Mouse (Mus musculus) erythroblast, embryonic 14.5 days (primary cell): Measurements from ENCODE around the gene Gtf3c2. TPM values are rescaled to one million over a fixed set of nuclear protein-coding genes. Genes with fewer than 3 reads are reported as not detected.

Experiments
- H3K27me3 ChIP-seq: 2 replicates; pipeline ENCODE4 v1.6.1; 2012; ENCODE audit warnings: inconsistent platforms; ENCODE audit not compliant: control insufficient read depth
- H3K36me3 ChIP-seq: 2 replicates; pipeline ENCODE4 v1.6.1; 2012; ENCODE audit warnings: mild to moderate bottlenecking, inconsistent platforms; ENCODE audit not compliant: control insufficient read depth
- H3K4me1 ChIP-seq: 2 replicates; pipeline ENCODE4 v1.6.1; 2012; ENCODE audit warnings: inconsistent platforms; ENCODE audit not compliant: control insufficient read depth
- H3K4me3 ChIP-seq: replicated peaks from 2 replicates; pipeline ENCODE3; 2012; ENCODE audit warnings: moderate library complexity, mild to moderate bottlenecking, inconsistent platforms
- H3K9me3 ChIP-seq: 2 replicates; pipeline ENCODE4 v1.6.1; 2012; ENCODE audit warnings: low read length, inconsistent platforms, mixed read lengths; ENCODE audit not compliant: control insufficient read depth
- GATA1 ChIP-seq: IDR thresholded peaks from 2 replicates; pipeline ENCODE4 v1.6.1; 2012; ENCODE audit warnings: low read length, inconsistent platforms, mixed read lengths
- TAL1 ChIP-seq: IDR thresholded peaks from 3 replicates; pipeline ENCODE4 v1.6.1; 2012; ENCODE audit warnings: low read length, inconsistent platforms, mixed read lengths
- polyA plus RNA-seq: library from polyadenylated mRNA; stranded (reverse); fragments of >175 nt; gene quantifications from 2 replicates; pipeline ENCODE4 v1.2.3, GENCODE M21; 2012

Gtf3c2 gene
- polyA plus RNA-seq, 1 experiment = 4.0 TPM

DNA sequence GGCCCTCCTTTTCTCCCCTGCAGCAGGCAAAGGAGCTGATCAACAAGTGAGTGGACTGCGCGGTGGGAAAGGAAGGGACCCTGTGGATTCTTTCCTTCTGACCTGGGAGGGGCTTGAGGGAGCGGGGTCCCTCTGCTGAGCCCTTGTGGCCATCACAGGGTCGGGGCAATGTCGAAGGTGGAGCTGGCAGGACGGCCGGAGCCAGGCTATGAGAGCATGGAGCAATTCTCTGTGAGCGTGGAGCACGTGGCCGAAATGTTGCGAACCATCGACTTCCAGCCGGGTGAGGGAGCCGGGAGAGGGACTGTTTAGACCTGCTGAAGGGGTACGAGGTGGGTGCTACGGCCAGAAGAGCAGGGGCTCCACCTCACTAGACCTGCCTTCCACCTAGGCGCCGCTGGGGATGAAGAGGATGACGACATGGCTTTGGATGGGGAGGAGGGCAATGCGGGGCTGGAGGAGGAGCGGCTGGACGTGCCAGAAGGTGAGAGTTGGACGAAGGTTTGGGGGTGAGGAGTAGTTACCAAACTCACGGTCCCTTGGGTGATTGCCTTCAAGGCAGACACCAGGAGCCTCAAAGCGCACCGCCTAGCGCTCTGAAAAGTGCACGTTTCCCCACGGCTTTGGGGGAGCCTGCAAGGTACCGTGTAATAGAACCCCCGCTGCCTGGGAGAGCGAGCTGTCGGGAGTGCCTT is 43.1 kb downstream of the Gtf3c2 start:
- Histone ChIP-seq H3K27me3 (peaks cover 69% of the 10 kb centered on the region), H3K9me3 (peaks cover 9% of the 10 kb centered on the region; the same call in 1 of the 2 replicates), H3K4me3 (no peak overlapping the region), H3K36me3 (peaks cover 7% of the 10 kb centered on the region), H3K4me1 (peaks cover 3% of the 10 kb centered on the region; the same call in 1 of the 2 replicates)
- TF ChIP-seq GATA1 (no peak), TAL1 (no peak)

DNA sequence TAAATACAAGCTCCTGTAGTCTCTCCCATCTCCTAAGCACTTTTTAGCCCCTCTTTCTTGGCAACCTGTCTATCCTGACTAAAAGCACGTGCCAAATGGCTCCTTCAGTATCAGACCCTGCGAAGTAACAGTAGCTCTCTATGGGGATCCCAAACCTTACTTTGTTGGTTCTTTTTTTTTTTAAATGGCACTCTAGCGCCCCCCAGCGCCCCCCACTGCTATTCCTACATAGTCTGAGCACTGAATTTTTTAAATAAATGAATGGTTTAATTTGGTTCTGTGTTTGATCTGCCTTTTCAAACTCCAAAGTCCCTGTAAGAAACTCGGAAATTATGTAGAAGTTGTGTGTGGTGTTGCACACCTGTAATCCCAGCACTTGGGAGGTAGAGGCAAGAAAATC is 53.9 kb downstream of the Gtf3c2 start:
- no peak for TF ChIP-seq GATA1
- TF ChIP-seq TAL1 = no peak
- no peaks in the 10 kb centered on the region for H3K4me1 ChIP-seq
- no peaks in the 10 kb centered on the region for H3K9me3 ChIP-seq
- H3K36me3 ChIP-seq = no peaks in the 10 kb centered on the region
- H3K4me3 ChIP-seq = no peak overlapping the region
- peaks cover 11% of the 10 kb centered on the region for H3K27me3 ChIP-seq

DNA sequence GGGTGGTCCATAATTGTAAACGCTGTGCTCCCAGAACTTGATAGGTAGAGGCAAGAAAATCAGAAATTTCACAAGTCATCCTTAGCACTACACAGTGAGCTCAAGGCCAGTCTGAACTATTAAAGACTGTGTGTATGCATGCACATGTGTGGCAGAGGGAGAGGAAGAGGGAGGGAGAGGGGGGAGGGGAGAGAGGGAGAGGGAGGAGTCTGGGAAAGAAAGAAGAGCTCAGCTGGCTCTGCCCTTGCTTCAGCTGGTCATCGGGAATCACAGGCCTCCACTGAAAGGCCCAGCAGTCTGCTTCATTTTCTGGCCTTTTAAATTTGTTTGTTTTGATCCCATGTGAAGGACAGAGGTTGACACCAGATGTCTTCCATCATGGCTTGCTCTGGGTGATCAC is 56.5 kb downstream of the Gtf3c2 start:
- no peak for TF ChIP-seq TAL1
- no peak for TF ChIP-seq GATA1
- H3K9me3 ChIP-seq = no peaks in the 10 kb centered on the region
- H3K27me3 ChIP-seq = peaks cover 2% of the 10 kb centered on the region; the same call in 1 of the 2 replicates
- H3K4me3 ChIP-seq = no peak overlapping the region
- no peaks in the 10 kb centered on the region for H3K4me1 ChIP-seq
- no peaks in the 10 kb centered on the region for H3K36me3 ChIP-seq

DNA sequence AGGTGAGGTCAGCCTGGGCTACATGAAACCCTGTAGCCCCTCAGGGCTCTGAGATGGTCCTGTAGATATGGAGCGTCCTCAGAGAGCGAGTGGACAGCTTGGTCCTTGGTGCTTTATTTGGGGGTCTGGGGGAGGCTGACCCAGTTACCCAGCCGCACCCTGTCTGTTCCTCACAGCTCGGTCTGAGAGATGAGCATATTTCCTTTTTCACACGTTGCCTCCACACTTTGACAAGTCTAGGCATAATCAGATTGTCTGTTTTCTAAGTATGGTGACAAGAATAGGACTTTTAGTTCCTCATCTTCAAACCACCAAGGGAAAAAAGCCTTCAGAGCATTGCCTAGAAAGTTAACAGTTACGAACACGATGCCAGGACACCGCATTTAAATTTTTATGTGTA is 58.8 kb downstream of the Gtf3c2 start:
- TF ChIP-seq GATA1 (no peak), TAL1 (no peak)
- peaks cover 8% of the 10 kb centered on the region for H3K27me3 ChIP-seq
- no peaks in the 10 kb centered on the region for H3K4me1 ChIP-seq

DNA sequence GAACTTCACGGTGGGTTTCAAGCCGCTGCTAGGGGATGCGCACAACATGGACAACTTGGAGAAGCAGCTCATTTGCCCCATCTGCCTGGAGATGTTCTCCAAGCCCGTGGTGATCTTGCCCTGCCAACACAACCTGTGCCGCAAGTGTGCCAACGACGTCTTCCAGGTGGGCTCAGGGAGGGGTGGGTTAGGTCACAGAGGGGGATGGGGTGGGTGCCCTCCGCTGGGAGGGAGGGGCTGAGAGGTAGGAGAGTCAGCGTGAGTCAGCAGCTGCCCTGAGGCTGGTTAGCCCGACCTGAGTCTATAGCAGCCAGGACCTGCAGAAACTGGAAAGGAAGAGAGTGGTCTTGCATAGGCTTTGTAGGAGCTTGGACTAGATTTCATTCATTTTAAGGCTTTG is 63.0 kb downstream of the Gtf3c2 start:
- Histone ChIP-seq H3K4me1 (no peaks in the 10 kb centered on the region), H3K27me3 (peaks cover 8% of the 10 kb centered on the region), H3K36me3 (no peaks in the 10 kb centered on the region), H3K4me3 (no peak overlapping the region), H3K9me3 (no peaks in the 10 kb centered on the region)
- TF ChIP-seq TAL1 (no peak), GATA1 (no peak)

More for the DNA sequence above, 58.8 kb downstream of the Gtf3c2 start:
- Histone ChIP-seq H3K36me3 (no peaks in the 10 kb centered on the region), H3K4me3 (no peak overlapping the region), H3K9me3 (no peaks in the 10 kb centered on the region)

DNA sequence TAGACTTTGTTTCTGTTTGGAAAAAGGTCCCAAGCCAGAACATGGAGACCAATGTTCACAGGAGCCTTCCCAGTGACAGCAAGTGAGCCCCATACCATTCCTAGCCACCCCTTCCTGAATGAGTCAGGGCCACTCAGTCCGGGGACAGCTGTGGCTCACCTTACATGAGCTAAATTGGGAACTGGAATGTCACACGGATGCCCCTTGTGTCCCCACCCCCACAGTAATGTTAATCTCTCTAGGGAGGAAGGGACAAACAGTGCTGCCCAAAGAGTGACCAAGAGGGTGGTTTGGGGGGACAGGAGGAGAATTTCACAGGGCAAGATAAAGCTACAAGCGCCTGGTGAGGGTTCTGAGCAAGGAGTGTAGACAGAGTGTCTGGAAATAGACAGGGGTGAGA is 63.6 kb downstream of the Gtf3c2 start, which contains the start of gene Trim54:
Gene Trim54, plus strand, starts transcription at position 359 of the 400 bp plus-strand sequence.
- Histone ChIP-seq H3K36me3 (no peaks in the 10 kb centered on the region), H3K27me3 (peaks cover 8% of the 10 kb centered on the region), H3K4me1 (no peaks in the 10 kb centered on the region), H3K4me3 (no peak within 1 kb of the TSS), H3K9me3 (no peaks in the 10 kb centered on the region)
- no peak for TF ChIP-seq GATA1
- no peak for TF ChIP-seq TAL1

DNA sequence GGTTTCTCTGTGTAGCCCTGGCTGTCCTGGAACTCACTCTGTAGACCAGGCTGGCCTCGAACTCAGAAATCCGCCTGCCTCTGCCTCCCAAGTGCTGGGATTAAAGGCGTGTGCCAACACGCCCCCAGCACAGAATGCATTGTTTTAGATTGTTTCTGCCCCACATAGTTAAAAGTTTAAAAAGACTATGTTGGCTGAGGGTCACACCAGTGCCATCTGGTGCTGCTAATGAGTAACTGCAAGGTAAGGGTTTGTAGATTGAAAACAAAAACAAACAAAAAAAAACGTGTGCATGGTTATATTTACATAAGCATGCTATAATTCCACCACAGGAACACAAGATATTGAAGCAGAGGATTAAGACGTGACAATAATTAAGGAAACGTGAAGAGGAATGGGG is 69.2 kb downstream of the Gtf3c2 start:
- Histone ChIP-seq H3K9me3 (no peaks in the 10 kb centered on the region), H3K4me3 (no peak overlapping the region), H3K36me3 (no peaks in the 10 kb centered on the region), H3K4me1 (no peaks in the 10 kb centered on the region), H3K27me3 (peaks cover 7% of the 10 kb centered on the region)
- no peak for TF ChIP-seq GATA1
- no peak for TF ChIP-seq TAL1

DNA sequence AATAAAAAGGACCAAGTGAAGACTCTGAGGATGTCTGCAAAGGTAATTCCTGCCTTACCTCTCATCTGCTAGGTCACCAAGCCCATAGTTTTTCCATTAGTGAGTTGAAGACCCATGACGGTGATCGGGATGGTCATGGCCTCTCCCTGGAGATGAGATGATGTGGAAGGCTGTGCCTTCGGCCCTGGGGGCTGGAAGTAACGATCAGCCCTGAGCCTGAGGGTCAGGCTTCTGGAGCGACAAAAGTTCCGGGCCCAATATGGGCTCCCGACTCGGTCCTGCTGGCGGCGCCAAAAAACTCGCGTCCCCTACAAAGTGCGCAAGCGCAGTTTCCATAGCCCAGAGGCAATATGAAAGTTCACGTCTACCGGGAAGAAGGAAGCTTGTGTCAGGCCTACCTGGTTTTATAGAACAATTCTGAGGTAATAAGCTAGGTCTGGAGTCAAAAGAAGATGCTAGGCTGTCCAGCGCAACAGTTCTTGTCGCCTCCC is 71.9 kb downstream of the Gtf3c2 start, which contains the start of gene Slc30a3:
Gene Slc30a3, minus strand, starts transcription at position 238 of the 491 bp plus-strand sequence.
- TF ChIP-seq TAL1 = no peak
- no peak for TF ChIP-seq GATA1
- H3K9me3 ChIP-seq = no peaks in the 10 kb centered on the region
- H3K27me3 ChIP-seq = peaks cover 16% of the 10 kb centered on the region
- no peaks in the 10 kb centered on the region for H3K4me1 ChIP-seq
- H3K4me3 ChIP-seq = no peak within 1 kb of the TSS
- H3K36me3 ChIP-seq = no peaks in the 10 kb centered on the region

Other genes starting within 250 kb of the Gtf3c2 start
- gene Cgref1, start 234.6 kb downstream of the Gtf3c2 start, polyA plus RNA-seq = not detected in 2 replicates
- gene Preb, start 219.8 kb downstream of the Gtf3c2 start, polyA plus RNA-seq = 4.6 and 5.1 TPM in 2 replicates
- gene Tcf23, start 211.5 kb downstream of the Gtf3c2 start, polyA plus RNA-seq = not detected in 2 replicates
- gene Atraid, start 131.8 kb downstream of the Gtf3c2 start, polyA plus RNA-seq = 0.81 and 1.6 TPM in 2 replicates
- 0.07 and 0.13 TPM in 2 replicates for gene Slc5a6, start 131.2 kb downstream of the Gtf3c2 start, polyA plus RNA-seq
- gene Cad, start 125.4 kb downstream of the Gtf3c2 start, polyA plus RNA-seq = 14.6 and 19.9 TPM in 2 replicates
- not detected in 2 replicates for gene Dnajc5g, start 73.9 kb downstream of the Gtf3c2 start, polyA plus RNA-seq
- gene Slc30a3, start 71.9 kb downstream of the Gtf3c2 start, polyA plus RNA-seq = not detected in 2 replicates
- not detected in 2 replicates for gene Trim54, start 63.4 kb downstream of the Gtf3c2 start, polyA plus RNA-seq
- gene Ucn, start 41.3 kb downstream of the Gtf3c2 start, polyA plus RNA-seq = not detected in 2 replicates
- gene Mpv17, start 25.9 kb downstream of the Gtf3c2 start, polyA plus RNA-seq = 0.14 and 0.38 TPM in 2 replicates
- gene Gm29609, start 233 bp downstream of the Gtf3c2 start, polyA plus RNA-seq = 2.2 and 2.5 TPM in 2 replicates
- gene Snx17, start 13.1 kb upstream of the Gtf3c2 start, polyA plus RNA-seq = 2.7 and 2.9 TPM in 2 replicates
- gene Eif2b4, start 13.3 kb upstream of the Gtf3c2 start, polyA plus RNA-seq = 32.5 and 34.0 TPM in 2 replicates
- gene Zfp513, start 22.2 kb upstream of the Gtf3c2 start, polyA plus RNA-seq = 2.5 TPM in 2 replicates
- 31.4 and 40.0 TPM in 2 replicates for gene Ppm1g, start 40.5 kb upstream of the Gtf3c2 start, polyA plus RNA-seq
- gene Nrbp1, start 60.7 kb upstream of the Gtf3c2 start, polyA plus RNA-seq = 2.3 and 2.6 TPM in 2 replicates
- gene Gm9970, start 61.1 kb upstream of the Gtf3c2 start, polyA plus RNA-seq = not detected in 2 replicates
- 0.06 and 0.14 TPM in 2 replicates for gene Krtcap3, start 71.5 kb upstream of the Gtf3c2 start, polyA plus RNA-seq
- 0.30 and 0.43 TPM in 2 replicates for gene Ift172, start 111.0 kb upstream of the Gtf3c2 start, polyA plus RNA-seq
- gene Fndc4, start 115.9 kb upstream of the Gtf3c2 start, polyA plus RNA-seq = 0.17 TPM in 1 of 2 replicates, not detected in the other
- gene Gckr, start 117.3 kb upstream of the Gtf3c2 start, polyA plus RNA-seq = not detected in 2 replicates